Mouse (Mus musculus) mesoderm, embryonic 11.5 days (tissue): ENCODE data around the gene Timm8a1.

Experiments
- DNase-seq: peaks from one replicate; pipeline ENCODE4 v3.0.0-alpha.2; 2012; ENCODE audit warnings: low read depth, low spot score

The Timm8a1 gene

GRCm38 (mm10) chrX:134525260-134525659 lies 16.4 kb downstream of the Timm8a1 start:
- no peak for DNase-seq

GRCm38 (mm10) chrX:134523772-134524171 lies 17.9 kb downstream of the Timm8a1 start:
- no peak for DNase-seq

- peak; percentile 2 for DNase-seq
These were observed 32.2 kb downstream of the Timm8a1 start for GRCm38 (mm10) chrX:134509473-134509872.

GRCm38 (mm10) chrX:134507977-134508376 lies 33.7 kb downstream of the Timm8a1 start:
- no peak for DNase-seq

GRCm38 (mm10) chrX:134500651-134501050 lies 41.0 kb downstream of the Timm8a1 start:
- no peak for DNase-seq
